Mouse (Mus musculus) small intestine, adult 2 months (tissue): ENCODE measurements around the gene Zfp36l2. TPM values are rescaled to one million over a fixed set of nuclear protein-coding genes. Genes with fewer than 3 reads are reported as not detected.
A peak's percentile ranks its signal among the peaks of the same experiment; 100 is the strongest.

ENCODE experiments used
- H3K27ac ChIP-seq: fragments of 200-500 bp; 2 replicates; pipeline ENCODE4 v1.5.1; 2012; ENCODE audit warnings: low read depth, low read length, control low read depth, inconsistent platforms; ENCODE audit not compliant: insufficient read depth
- H3K27me3 ChIP-seq: fragments of 200-500 bp; 2 replicates; pipeline ENCODE4 v1.6.1; 2012; ENCODE audit warnings: mild to moderate bottlenecking, moderate library complexity, low read length, inconsistent platforms; ENCODE audit not compliant: control insufficient read depth, insufficient read depth
- H3K36me3 ChIP-seq: fragments of 200-500 bp; 2 replicates; pipeline ENCODE4 v1.6.1; 2012; ENCODE audit warnings: mild to moderate bottlenecking, low read length, control low read depth, inconsistent platforms; ENCODE audit not compliant: control insufficient read depth, insufficient read depth
- H3K4me1 ChIP-seq: fragments of 200-500 bp; 2 replicates; pipeline ENCODE4 v1.6.1; 2012; ENCODE audit warnings: low read length, inconsistent platforms, mixed read lengths; ENCODE audit not compliant: control insufficient read depth, insufficient read depth, insufficient read length
- H3K4me3 ChIP-seq: fragments of 200-500 bp; 2 replicates; pipeline ENCODE4 v1.5.1; 2012; ENCODE audit warnings: low read depth, mild to moderate bottlenecking, control low read depth, inconsistent platforms, low read length, moderate library complexity
- CTCF ChIP-seq: fragments of 200-500 bp; IDR thresholded peaks from 2 replicates; pipeline ENCODE4 v1.5.1; 2012; ENCODE audit warnings: low read depth, mild to moderate bottlenecking, control low read depth, inconsistent platforms, low read length, moderate library complexity, mixed read lengths; ENCODE audit not compliant: insufficient replicate concordance, insufficient read length; ENCODE audit errors: extremely low read depth
- POLR2A ChIP-seq: fragments of 200-500 bp; IDR thresholded peaks from 2 replicates; pipeline ENCODE4 v1.6.1; 2012; ENCODE audit warnings: low read depth, mild to moderate bottlenecking, control low read depth, inconsistent platforms, low read length, moderate library complexity
- WGBS: fragments of 180-500 bp; shearing (Covaris S2); methylation state at CpG from one replicate; pipeline ENCODE4 v1.1.7; 2018; 5-methylcytosine and 5-hydroxymethylcytosine counted together
- polyA plus RNA-seq: library from polyadenylated mRNA; depleted of rRNA; stranded (reverse); fragments of >200 nt; gene quantifications from 2 replicates; pipeline ENCODE4 v1.2.3, GENCODE M21; 2012

Gene Zfp36l2
- polyA plus RNA-seq, 1 experiment: 220 TPM

- Histone ChIP-seq H3K4me1 (peaks cover 34% of the 10 kb centered on the region), H3K27me3 (no peaks in the 10 kb centered on the region), H3K4me3 (no peak overlapping the region), H3K27ac (no peak overlapping the region), H3K36me3 (no peaks in the 10 kb centered on the region)
- WGBS: 17% methylated on average over 6 of the region's 6 CpGs
- no peak for TF ChIP-seq POLR2A
- TF ChIP-seq CTCF: no peak
Observed at GRCm38 (mm10) chr17:84161231-84161854, 26.4 kb downstream of the Zfp36l2 start.

GRCm38 (mm10) chr17:84158891-84159290 is 28.9 kb downstream of the Zfp36l2 start:
- no peak overlapping the region for H3K27ac ChIP-seq
- H3K36me3 ChIP-seq: no peaks in the 10 kb centered on the region
- no peaks in the 10 kb centered on the region for H3K27me3 ChIP-seq
- WGBS: 58% methylated on average over 15 of the region's 15 CpGs
- no peak overlapping the region for H3K4me3 ChIP-seq
- peaks cover 48% of the 10 kb centered on the region for H3K4me1 ChIP-seq
- no peak for TF ChIP-seq POLR2A
- TF ChIP-seq CTCF: no peak

DNA sequence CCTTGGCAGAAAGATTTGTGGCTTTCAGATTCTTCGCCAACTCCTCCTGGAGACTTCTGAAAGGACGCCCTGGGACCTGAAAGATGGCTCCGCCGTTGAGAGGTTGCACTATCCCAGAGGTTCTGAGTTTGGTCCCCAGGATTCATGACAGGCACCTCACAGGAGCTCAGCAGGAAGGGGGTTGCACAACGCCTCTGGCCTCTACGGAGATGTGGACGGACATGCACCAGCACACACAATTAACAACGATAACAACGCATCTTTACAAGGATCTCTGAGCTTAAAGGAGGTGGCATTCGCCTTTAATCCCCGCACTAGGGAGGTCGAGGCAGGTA is 29.3 kb downstream of the Zfp36l2 start:
- Histone ChIP-seq H3K36me3 (no peaks in the 10 kb centered on the region), H3K27me3 (no peaks in the 10 kb centered on the region), H3K4me1 (peaks cover 53% of the 10 kb centered on the region), H3K27ac (peak overlapping the region; percentile 100), H3K4me3 (no peak overlapping the region)
- TF ChIP-seq CTCF (no peak), POLR2A (no peak)
- 78% methylated on average over 12 of the region's 12 CpGs for WGBS

DNA sequence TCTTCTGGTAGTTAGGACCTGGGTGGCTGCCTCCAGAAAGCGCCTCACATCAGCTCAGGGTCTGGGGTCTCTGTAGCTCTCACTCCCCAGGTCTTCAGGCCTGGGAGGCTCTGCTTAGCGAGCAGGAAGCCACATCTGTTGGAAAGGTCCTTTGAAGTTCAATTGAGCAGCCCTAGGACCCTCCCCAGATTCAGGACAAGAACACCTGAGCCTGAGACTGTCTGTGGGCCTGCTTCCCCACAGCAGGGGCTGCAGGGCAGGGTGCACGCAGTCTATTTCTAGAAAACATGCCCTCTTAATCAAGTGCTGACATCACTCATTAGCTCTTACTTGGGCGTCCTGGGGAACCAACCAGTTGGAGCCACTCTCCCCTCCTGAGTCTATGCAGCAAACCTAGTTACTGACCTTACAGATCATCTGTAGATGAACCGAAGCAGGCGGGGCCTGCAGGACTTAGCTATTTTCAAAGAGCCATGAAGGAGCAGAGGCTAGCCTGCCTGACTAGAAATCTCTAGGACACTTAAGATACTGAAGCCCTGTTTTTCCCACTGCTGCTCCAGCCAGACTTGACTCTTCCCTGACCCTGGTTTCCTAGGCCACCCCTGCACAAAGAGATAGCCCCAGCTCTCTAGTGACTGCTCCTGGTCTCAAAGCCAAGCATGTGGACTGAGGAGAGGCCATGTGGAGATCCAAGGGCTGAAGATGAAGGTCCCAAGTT is 29.8 kb downstream of the Zfp36l2 start:
- WGBS: 36% methylated on average over 6 of the region's 6 CpGs
- TF ChIP-seq POLR2A (no peak), CTCF (no peak)
- H3K4me3 ChIP-seq: no peak overlapping the region
- no peaks in the 10 kb centered on the region for H3K36me3 ChIP-seq
- H3K4me1 ChIP-seq: peaks cover 58% of the 10 kb centered on the region
- no peaks in the 10 kb centered on the region for H3K27me3 ChIP-seq
- peak overlapping the region; percentile 100 for H3K27ac ChIP-seq

GRCm38 (mm10) chr17:84156748-84157742 is 30.7 kb downstream of the Zfp36l2 start:
- Histone ChIP-seq H3K4me3 (peak overlapping the region; percentile 49), H3K36me3 (no peaks in the 10 kb centered on the region), H3K27me3 (no peaks in the 10 kb centered on the region), H3K4me1 (peaks cover 65% of the 10 kb centered on the region), H3K27ac (peak overlapping the region; percentile 100)
- TF ChIP-seq CTCF (no peak), POLR2A (peak; percentile 41; the same call in 1 of the 2 replicates)
- WGBS: 22% methylated on average over 19 of the region's 19 CpGs

DNA sequence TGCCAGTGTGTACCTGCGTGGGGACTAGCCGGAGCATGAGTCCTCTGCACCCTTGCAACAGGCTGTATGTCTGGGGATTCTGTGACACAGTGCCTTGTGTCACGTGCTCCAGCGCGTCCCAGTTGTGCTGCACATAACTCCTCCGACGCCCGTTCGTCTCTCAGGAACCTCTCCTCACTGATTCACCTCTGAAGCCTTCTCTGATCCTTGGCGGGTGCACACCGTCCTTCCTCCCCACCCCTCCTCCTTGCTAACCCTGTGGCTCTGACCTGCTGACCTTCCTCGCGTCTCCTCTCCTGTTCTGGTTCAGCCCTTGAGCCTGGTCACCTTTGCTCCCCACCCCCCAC is 31.5 kb downstream of the Zfp36l2 start:
- WGBS: 35% methylated on average over 13 of the region's 13 CpGs
- Histone ChIP-seq H3K36me3 (no peaks in the 10 kb centered on the region), H3K4me1 (peaks cover 57% of the 10 kb centered on the region), H3K27me3 (no peaks in the 10 kb centered on the region), H3K4me3 (peak overlapping the region; percentile 49), H3K27ac (peak overlapping the region; percentile 99)
- no peak for TF ChIP-seq CTCF
- TF ChIP-seq POLR2A: peak; percentile 42; the same call in 1 of the 2 replicates
